Mouse (Mus musculus): ENCODE measurements around the gene Ryk. TPM values are rescaled to one million over a fixed set of nuclear protein-coding genes. Genes with fewer than 3 reads are reported as not detected.
"Not testable (repeated sequence)": the region's sequence is repeated elsewhere in the genome, so short reads cannot be mapped to it uniquely, and the experiment has no call there.

Gene Ryk
- total and polyA plus RNA-seq, 2 experiments from 2014 or later: 9.3 to 47.7 TPM

- ATAC-seq (no peak), DNase-seq (ENCODE audit: low spot score) (no peak)
- Histone ChIP-seq H3K36me3 (ENCODE audit: insufficient read depth, low read length) (peaks cover 57% of the 10 kb centered on the region), H3K4me3 (ENCODE audit: low read length) (no peak overlapping the region), H3K27me3 (ENCODE audit: insufficient read depth, low read length) (no peaks in the 10 kb centered on the region), H3K9me3 (ENCODE audit: low read length) (no peaks in the 10 kb centered on the region), H3K27ac (no peak overlapping the region), H3K4me1 (ENCODE audit: insufficient read depth, low read length) (no peaks in the 10 kb centered on the region), H3K4me2 (ENCODE audit: low read depth, low read length) (no peak overlapping the region), H3K9ac (replicated peaks; ENCODE audit: low read length) (no peak overlapping the region)
- TF ChIP-seq CTCF (IDR thresholded peaks at IDR 0.05; ENCODE audit: low read depth): no peak
- WGBS: 83% methylated on average over 11 of the region's 11 CpGs
Observed at GRCm38 (mm10) chr9:102907521-102908246, 73.0 kb downstream of the Ryk start.

GRCm38 (mm10) chr9:102911526-102911925 is 76.8 kb downstream of the Ryk start:
- Histone ChIP-seq H3K27ac (no peak overlapping the region), H3K4me2 (ENCODE audit: low read depth, low read length) (no peak overlapping the region), H3K4me3 (ENCODE audit: low read length) (no peak overlapping the region), H3K36me3 (ENCODE audit: insufficient read depth, low read length) (peaks cover 40% of the 10 kb centered on the region), H3K27me3 (ENCODE audit: insufficient read depth, low read length) (no peaks in the 10 kb centered on the region), H3K9ac (replicated peaks; ENCODE audit: low read length) (no peak overlapping the region), H3K4me1 (ENCODE audit: insufficient read depth, low read length) (no peaks in the 10 kb centered on the region), H3K9me3 (ENCODE audit: low read length) (no peaks in the 10 kb centered on the region)
- ATAC-seq (no peak), DNase-seq (ENCODE audit: low spot score) (no peak)
- no peak for TF ChIP-seq CTCF (IDR thresholded peaks at IDR 0.05; ENCODE audit: low read depth)
- 97% methylated on average over 3 of the region's 3 CpGs for WGBS

- Histone ChIP-seq H3K9me3 (ENCODE audit: low read length) (no peaks in the 10 kb centered on the region), H3K27ac (no peak overlapping the region), H3K4me3 (ENCODE audit: low read length) (no peak overlapping the region), H3K9ac (replicated peaks; ENCODE audit: low read length) (no peak overlapping the region), H3K36me3 (ENCODE audit: insufficient read depth, low read length) (peaks cover 33% of the 10 kb centered on the region; the same call in 1 of the 2 replicates), H3K4me1 (ENCODE audit: insufficient read depth, low read length) (no peaks in the 10 kb centered on the region), H3K27me3 (ENCODE audit: insufficient read depth, low read length) (no peaks in the 10 kb centered on the region), H3K4me2 (ENCODE audit: low read depth, low read length) (no peak overlapping the region)
- no peak for TF ChIP-seq CTCF (IDR thresholded peaks at IDR 0.05; ENCODE audit: low read depth)
- 91% methylated on average over 10 of the region's 10 CpGs for WGBS
- ATAC-seq: no peak
- DNase-seq (ENCODE audit: low spot score): no peak
Observed at GRCm38 (mm10) chr9:102912516-102913035, 77.9 kb downstream of the Ryk start.

- 93% methylated on average over 3 of the region's 3 CpGs for WGBS
- H3K4me1 ChIP-seq (ENCODE audit: insufficient read depth, low read length): not testable (repeated sequence)
Observed at GRCm38 (mm10) chr9:102913597-102913996, 78.9 kb downstream of the Ryk start.

GRCm38 (mm10) chr9:102914583-102914982 is 79.9 kb downstream of the Ryk start:
- ATAC-seq: no peak

More at GRCm38 (mm10) chr9:102913597-102913996, 78.9 kb downstream of the Ryk start:
- not testable (repeated sequence) for H3K9me3 ChIP-seq (ENCODE audit: low read length); DNase-seq (ENCODE audit: low spot score); H3K9ac ChIP-seq (replicated peaks; ENCODE audit: low read length); H3K4me3 ChIP-seq (ENCODE audit: low read length); H3K27ac ChIP-seq; H3K4me2 ChIP-seq (ENCODE audit: low read depth, low read length); ATAC-seq; H3K27me3 ChIP-seq (ENCODE audit: insufficient read depth, low read length)
- H3K36me3 ChIP-seq (ENCODE audit: insufficient read depth, low read length): peaks cover 23% of the 10 kb centered on the region; the same call in 1 of the 2 replicates

GRCm38 (mm10) chr9:102915292-102915854 is 80.7 kb downstream of the Ryk start:
- TF ChIP-seq CTCF (IDR thresholded peaks at IDR 0.05; ENCODE audit: low read depth): no peak
- no peaks in the 10 kb centered on the region for H3K4me1 ChIP-seq (ENCODE audit: insufficient read depth, low read length)
- 89% methylated on average over 3 of the region's 3 CpGs for WGBS
- H3K36me3 ChIP-seq (ENCODE audit: insufficient read depth, low read length): peaks cover 14% of the 10 kb centered on the region; the same call in 1 of the 2 replicates
- no peak overlapping the region for H3K4me2 ChIP-seq (ENCODE audit: low read depth, low read length)
- ATAC-seq: no peak
- no peak overlapping the region for H3K4me3 ChIP-seq (ENCODE audit: low read length)
- H3K9me3 ChIP-seq (ENCODE audit: low read length): no peaks in the 10 kb centered on the region
- H3K27ac ChIP-seq: no peak overlapping the region
- no peak for DNase-seq (ENCODE audit: low spot score)
- H3K9ac ChIP-seq (replicated peaks; ENCODE audit: low read length): no peak overlapping the region
- no peaks in the 10 kb centered on the region for H3K27me3 ChIP-seq (ENCODE audit: insufficient read depth, low read length)

More at GRCm38 (mm10) chr9:102914583-102914982, 79.9 kb downstream of the Ryk start:
- Histone ChIP-seq H3K27me3 (ENCODE audit: insufficient read depth, low read length) (no peaks in the 10 kb centered on the region), H3K4me2 (ENCODE audit: low read depth, low read length) (no peak overlapping the region), H3K4me3 (ENCODE audit: low read length) (no peak overlapping the region), H3K9ac (replicated peaks; ENCODE audit: low read length) (no peak overlapping the region), H3K36me3 (ENCODE audit: insufficient read depth, low read length) (peaks cover 19% of the 10 kb centered on the region; the same call in 1 of the 2 replicates), H3K9me3 (ENCODE audit: low read length) (no peaks in the 10 kb centered on the region), H3K4me1 (ENCODE audit: insufficient read depth, low read length) (no peaks in the 10 kb centered on the region), H3K27ac (no peak overlapping the region)
- no peak for TF ChIP-seq CTCF (IDR thresholded peaks at IDR 0.05; ENCODE audit: low read depth)
- DNase-seq (ENCODE audit: low spot score): no peak
- 64% methylated on average over 1 of the region's 1 CpGs for WGBS

- Histone ChIP-seq H3K36me3 (ENCODE audit: insufficient read depth, low read length) (peaks cover 11% of the 10 kb centered on the region; the same call in 1 of the 2 replicates), H3K27ac (no peak overlapping the region), H3K4me2 (ENCODE audit: low read depth, low read length) (no peak overlapping the region), H3K9ac (replicated peaks; ENCODE audit: low read length) (no peak overlapping the region), H3K9me3 (ENCODE audit: low read length) (no peaks in the 10 kb centered on the region), H3K4me3 (ENCODE audit: low read length) (no peak overlapping the region), H3K4me1 (ENCODE audit: insufficient read depth, low read length) (no peaks in the 10 kb centered on the region), H3K27me3 (ENCODE audit: insufficient read depth, low read length) (no peaks in the 10 kb centered on the region)
- no peak for ATAC-seq
- no peak for DNase-seq (ENCODE audit: low spot score)
- no peak for TF ChIP-seq CTCF (IDR thresholded peaks at IDR 0.05; ENCODE audit: low read depth)
- 87% methylated on average over 7 of the region's 7 CpGs for WGBS
Observed at GRCm38 (mm10) chr9:102916076-102916475, 81.4 kb downstream of the Ryk start.

Measured in hindbrain, postnatal 0 days (tissue).